Mouse (Mus musculus) liver, embryonic 14.5 days (tissue): ENCODE data around the gene Slc1a2.

ENCODE experiments used
- CTCF ChIP-seq: IDR thresholded peaks from 2 replicates; pipeline ENCODE4 v1.5.1; 2016; ENCODE audit warnings: antibody characterized with exemption, low read depth, control low read depth
- EP300 ChIP-seq: IDR thresholded peaks from 2 replicates; pipeline ENCODE4 v1.6.1; 2016; ENCODE audit warnings: antibody characterized with exemption, low read depth

GRCm38 (mm10) chr2:102759479-102759878 is 101.0 kb downstream of the Slc1a2 start:
- TF ChIP-seq CTCF (no peak), EP300 (no peak)
